Mouse (Mus musculus) midbrain, embryonic 11.5 days (tissue): Measurements from ENCODE around the gene Bst1. TPM values are rescaled to one million over a fixed set of nuclear protein-coding genes. Genes with fewer than 3 reads are reported as not detected.

Experiments
- ATAC-seq: fragments of 200-750 bp; cut with Nextera tagmentation; 2 replicates; pipeline ENCODE4 v1.8.0; 2017; ENCODE audit warnings: moderate TSS enrichment, moderate library complexity; ENCODE audit not compliant: low FRiP score
- DNase-seq: peaks from one replicate; pipeline ENCODE4 v3.0.0; 2015; ENCODE audit warnings: low spot score; ENCODE audit errors: missing footprints
- H3K27ac ChIP-seq: fragments of 300-500 bp; sonication (generic); 2 replicates; pipeline ENCODE4 v1.5.1; 2014; ENCODE audit warnings: low read depth, low read length
- H3K27me3 ChIP-seq: fragments of 300-500 bp; sonication (generic); 2 replicates; pipeline ENCODE4 v1.6.1; 2014; ENCODE audit warnings: mild to moderate bottlenecking, low read length, moderate library complexity, mixed read lengths; ENCODE audit not compliant: control insufficient read depth, insufficient read depth
- H3K36me3 ChIP-seq: fragments of 300-500 bp; sonication (generic); 2 replicates; pipeline ENCODE4 v1.6.1; 2014; ENCODE audit warnings: mild to moderate bottlenecking, low read length, moderate library complexity, mixed read lengths; ENCODE audit not compliant: control insufficient read depth, insufficient read depth
- H3K4me1 ChIP-seq: fragments of 300-500 bp; sonication (generic); 2 replicates; pipeline ENCODE4 v1.6.1; 2014; ENCODE audit warnings: low read length; ENCODE audit not compliant: control insufficient read depth, insufficient read depth
- H3K4me2 ChIP-seq: fragments of 300-500 bp; sonication (generic); 2 replicates; pipeline ENCODE4 v1.6.1; 2014; ENCODE audit warnings: mild to moderate bottlenecking, moderate library complexity
- H3K4me3 ChIP-seq: fragments of 300-500 bp; sonication (generic); 2 replicates; pipeline ENCODE4 v1.5.1; 2014; ENCODE audit warnings: low read depth, low read length
- H3K9ac ChIP-seq: fragments of 300-500 bp; sonication (generic); 2 replicates; pipeline ENCODE4 v1.6.1; 2014; ENCODE audit warnings: low read length
- H3K9me3 ChIP-seq: fragments of 300-500 bp; sonication (generic); 2 replicates; pipeline ENCODE4 v1.6.1; 2016; ENCODE audit warnings: low read length; ENCODE audit not compliant: control insufficient read depth
- WGBS: fragments of 180-500 bp; shearing (Covaris S2); extraction: QIAGEN DNeasy Blood & Tissue Kit; methylation state at CpG from one replicate; pipeline ENCODE4 v1.1.7; 2014; 5-methylcytosine and 5-hydroxymethylcytosine counted together
- polyA plus RNA-seq: library from polyadenylated mRNA; unstranded; fragments of >200 nt; fragmentation: Nextera tagmentation; extraction: Ambion mirVana; gene quantifications from 2 replicates; pipeline ENCODE4 v1.2.1, GENCODE M21; 2014

Gene Bst1
- polyA plus RNA-seq, 1 experiment from 2014 or later = not detected

DNA sequence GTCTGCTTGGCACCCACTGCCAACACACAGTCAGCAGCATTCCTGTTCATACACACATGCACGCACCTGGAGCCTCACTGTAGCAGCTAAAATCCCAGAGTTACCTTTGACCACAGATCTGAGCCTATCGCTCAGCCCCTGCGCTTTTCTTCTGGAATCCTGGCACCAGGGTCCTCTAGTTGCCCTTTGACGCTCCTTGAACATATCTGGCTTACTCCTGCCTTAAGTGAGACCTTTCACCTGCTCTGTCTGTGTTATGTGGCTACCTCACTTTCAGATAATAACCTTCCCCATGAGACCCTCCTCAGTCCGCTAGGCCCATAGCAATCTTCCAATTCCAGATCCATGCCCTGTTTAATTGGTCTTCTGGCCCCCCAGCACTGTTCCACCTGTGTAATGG, 41.4 kb downstream of the Bst1 start:
- H3K36me3 ChIP-seq = no peaks in the 10 kb centered on the region
- no peak for DNase-seq
- no peak overlapping the region for H3K4me3 ChIP-seq
- H3K4me1 ChIP-seq = no peaks in the 10 kb centered on the region
- no peak overlapping the region for H3K4me2 ChIP-seq
- no peak for ATAC-seq
- WGBS = 94% methylated on average over 5 of the region's 5 CpGs
- H3K27me3 ChIP-seq = no peaks in the 10 kb centered on the region
- no peaks in the 10 kb centered on the region for H3K9me3 ChIP-seq
- no peak overlapping the region for H3K27ac ChIP-seq
- no peak overlapping the region for H3K9ac ChIP-seq

DNA sequence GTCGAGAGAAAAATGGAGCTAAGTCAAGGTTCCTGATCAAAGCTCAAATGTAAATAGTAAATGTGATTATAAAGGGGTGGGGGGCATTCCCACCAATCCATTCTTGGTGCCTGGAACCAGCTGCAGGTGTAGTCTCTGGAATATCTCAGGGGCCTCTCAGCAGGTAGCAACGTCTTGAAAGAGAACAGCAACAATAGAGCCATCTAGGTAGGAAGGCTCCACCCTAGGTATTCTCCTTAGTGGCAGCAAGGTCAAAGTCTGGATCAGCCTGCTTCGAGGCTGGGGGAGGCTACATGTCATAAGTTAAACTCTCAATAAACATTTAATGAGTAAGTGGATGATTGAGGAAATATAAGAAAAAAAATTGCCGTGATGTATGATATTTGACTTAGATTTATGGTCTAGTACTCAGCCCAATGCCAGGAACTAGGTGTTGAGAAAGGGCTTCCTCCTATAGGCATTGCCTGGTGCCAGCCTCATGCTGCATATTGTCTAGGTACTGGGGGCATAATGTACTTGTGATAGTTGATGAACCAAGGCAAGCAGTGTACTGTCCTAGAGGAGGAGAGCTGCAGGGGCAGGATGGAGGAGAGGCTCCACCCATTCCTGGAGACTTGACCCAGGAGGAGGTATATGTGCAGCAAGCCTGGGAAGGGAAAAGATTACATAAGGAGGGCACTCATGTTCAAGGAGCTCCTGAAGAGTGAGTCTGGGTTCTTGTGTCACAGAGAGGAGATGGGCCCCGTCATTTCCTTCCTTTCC, 42.2 kb downstream of the Bst1 start:
- 72% methylated on average over 5 of the region's 5 CpGs for WGBS
- Histone ChIP-seq H3K9ac (no peak overlapping the region), H3K4me2 (no peak overlapping the region), H3K27me3 (no peaks in the 10 kb centered on the region), H3K4me1 (no peaks in the 10 kb centered on the region), H3K36me3 (no peaks in the 10 kb centered on the region), H3K27ac (no peak overlapping the region), H3K4me3 (no peak overlapping the region), H3K9me3 (no peaks in the 10 kb centered on the region)
- ATAC-seq (no peak), DNase-seq (no peak)

- no peak overlapping the region for H3K27ac ChIP-seq
Measured at GRCm38 (mm10) chr5:43863642-43864041, 45.0 kb downstream of the Bst1 start.

DNA sequence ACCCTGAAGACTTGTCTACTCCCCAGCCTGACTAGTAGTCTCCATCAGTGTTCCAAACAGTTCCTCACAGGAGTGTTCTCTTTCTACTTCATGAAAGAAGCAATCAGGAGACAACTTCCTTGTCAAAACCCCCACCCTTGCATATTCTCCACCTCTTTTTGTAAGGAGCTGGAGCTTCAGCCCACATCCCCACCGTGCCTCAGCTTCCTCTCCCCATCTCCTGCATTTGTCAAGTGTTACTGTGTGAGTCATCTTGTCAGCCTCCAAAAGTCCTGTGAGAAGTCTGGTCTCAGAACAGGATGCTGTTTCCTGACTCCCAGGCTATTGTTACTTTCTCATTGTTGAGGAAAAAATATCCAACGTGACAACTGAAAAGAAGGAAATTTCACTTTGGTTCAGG, 46.6 kb downstream of the Bst1 start:
- Histone ChIP-seq H3K27ac (no peak overlapping the region), H3K36me3 (no peaks in the 10 kb centered on the region), H3K9ac (no peak overlapping the region), H3K9me3 (no peaks in the 10 kb centered on the region), H3K27me3 (no peaks in the 10 kb centered on the region), H3K4me1 (peaks cover 9% of the 10 kb centered on the region; the same call in 1 of the 2 replicates), H3K4me3 (no peak overlapping the region), H3K4me2 (no peak overlapping the region)
- 69% methylated on average over 2 of the region's 2 CpGs for WGBS
- no peak for DNase-seq
- no peak for ATAC-seq

More at GRCm38 (mm10) chr5:43863642-43864041, 45.0 kb downstream of the Bst1 start:
- H3K4me3 ChIP-seq = no peak overlapping the region
- no peaks in the 10 kb centered on the region for H3K36me3 ChIP-seq
- 92% methylated on average over 6 of the region's 6 CpGs for WGBS
- 0 out of 2 replicates have a peak, but pooled peaks cover under 1% of the 10 kb centered on the region for H3K4me1 ChIP-seq
- no peaks in the 10 kb centered on the region for H3K9me3 ChIP-seq
- no peak overlapping the region for H3K4me2 ChIP-seq
- ATAC-seq = no peak
- no peak for DNase-seq
- H3K27me3 ChIP-seq = no peaks in the 10 kb centered on the region
- H3K9ac ChIP-seq = no peak overlapping the region

- ATAC-seq = no peak
- Histone ChIP-seq H3K36me3 (no peaks in the 10 kb centered on the region), H3K9me3 (no peaks in the 10 kb centered on the region), H3K27ac (no peak within 1 kb of the TSS), H3K4me1 (peaks cover 9% of the 10 kb centered on the region; the same call in 1 of the 2 replicates), H3K4me3 (peak within 1 kb of the TSS; percentile 26), H3K4me2 (peak within 1 kb of the TSS; percentile 59), H3K9ac (peak within 1 kb of the TSS; percentile 57), H3K27me3 (no peaks in the 10 kb centered on the region)
- no peak for DNase-seq
Measured at GRCm38 (mm10) chr5:43868253-43868652, 49.6 kb downstream of the Bst1 start, which contains the start of gene Cd38. Cd38 (plus strand) TSS chr5:43868553.

DNA sequence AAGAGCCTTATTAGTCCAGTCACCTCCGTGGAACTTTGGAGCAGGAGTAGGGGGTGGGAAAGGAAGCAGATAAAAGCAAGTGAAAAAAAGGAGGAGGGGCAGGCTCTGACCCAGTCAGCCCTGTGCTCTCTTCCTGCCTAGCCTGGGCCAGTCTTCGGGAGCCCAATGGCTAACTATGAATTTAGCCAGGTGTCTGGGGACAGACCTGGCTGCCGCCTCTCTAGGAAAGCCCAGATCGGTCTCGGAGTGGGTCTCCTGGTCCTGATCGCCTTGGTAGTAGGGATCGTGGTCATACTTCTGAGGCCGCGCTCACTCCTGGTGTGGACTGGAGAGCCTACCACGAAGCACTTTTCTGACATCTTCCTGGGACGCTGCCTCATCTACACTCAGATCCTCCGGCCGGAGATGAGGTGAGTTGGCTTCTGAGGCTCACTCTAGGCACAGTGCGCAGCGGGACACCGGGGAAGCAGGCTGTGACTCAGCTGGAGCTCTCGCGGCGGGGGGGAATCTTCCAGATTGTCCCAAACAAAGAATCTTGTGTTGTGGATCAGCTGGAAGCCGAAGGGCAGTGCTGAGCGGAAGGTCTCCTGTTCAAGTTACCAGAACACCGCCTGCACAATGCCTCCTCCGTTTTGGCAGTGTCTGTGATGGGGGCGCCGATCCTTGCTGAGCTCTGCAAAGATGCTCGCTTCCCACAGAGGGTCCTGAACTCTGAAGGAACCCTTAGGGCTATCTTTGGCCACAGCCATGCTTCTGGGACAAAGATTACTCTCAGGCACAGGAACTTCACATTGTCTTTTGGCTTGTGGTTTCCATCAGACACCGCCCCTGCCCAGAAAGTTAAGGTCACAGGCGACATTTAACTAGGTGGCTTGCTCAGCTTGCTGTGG, 50.3 kb downstream of the Bst1 start:
- DNase-seq (peak; percentile 93), ATAC-seq (peak; percentile 63)
- WGBS = 5% methylated on average over 28 of the region's 28 CpGs
- Histone ChIP-seq H3K4me2 (peak overlapping the region; percentile 59), H3K4me3 (peak overlapping the region; percentile 26), H3K27me3 (no peaks in the 10 kb centered on the region), H3K9ac (peak overlapping the region; percentile 57), H3K9me3 (no peaks in the 10 kb centered on the region), H3K36me3 (no peaks in the 10 kb centered on the region), H3K4me1 (peaks cover 9% of the 10 kb centered on the region; the same call in 1 of the 2 replicates), H3K27ac (no peak overlapping the region)

- no peak overlapping the region for H3K4me2 ChIP-seq
- H3K36me3 ChIP-seq = no peaks in the 10 kb centered on the region
- H3K9me3 ChIP-seq = no peaks in the 10 kb centered on the region
- ATAC-seq = no peak
- no peak for DNase-seq
- no peak overlapping the region for H3K27ac ChIP-seq
- H3K27me3 ChIP-seq = no peaks in the 10 kb centered on the region
- H3K9ac ChIP-seq = no peak overlapping the region
- no peak overlapping the region for H3K4me3 ChIP-seq
- H3K4me1 ChIP-seq = peaks cover 9% of the 10 kb centered on the region; the same call in 1 of the 2 replicates
- 91% methylated on average over 1 of the region's 1 CpGs for WGBS
Measured at GRCm38 (mm10) chr5:43871845-43872244, 53.2 kb downstream of the Bst1 start.

GRCm38 (mm10) chr5:43872652-43873051, 54.0 kb downstream of the Bst1 start:
- 73% methylated on average over 1 of the region's 1 CpGs for WGBS
- no peak for DNase-seq
- Histone ChIP-seq H3K4me3 (no peak overlapping the region), H3K27ac (no peak overlapping the region), H3K36me3 (no peaks in the 10 kb centered on the region), H3K4me2 (no peak overlapping the region), H3K4me1 (peaks cover 9% of the 10 kb centered on the region; the same call in 1 of the 2 replicates), H3K27me3 (no peaks in the 10 kb centered on the region), H3K9ac (no peak overlapping the region), H3K9me3 (no peaks in the 10 kb centered on the region)
- no peak for ATAC-seq

- ATAC-seq = no peak
- Histone ChIP-seq H3K4me1 (no peaks in the 10 kb centered on the region), H3K9me3 (no peaks in the 10 kb centered on the region), H3K4me3 (no peak overlapping the region), H3K4me2 (no peak overlapping the region), H3K27ac (no peak overlapping the region), H3K27me3 (no peaks in the 10 kb centered on the region), H3K36me3 (no peaks in the 10 kb centered on the region), H3K9ac (no peak overlapping the region)
- DNase-seq = no peak
- WGBS = 81% methylated on average over 3 of the region's 3 CpGs
Measured at GRCm38 (mm10) chr5:43882034-43882433, 63.3 kb downstream of the Bst1 start.
